ENCODE assay signal across 8 mouse cellular contexts in genomic region chr5:145138836-145139235, GRCm38 (mm10). TPM values are rescaled to one million over a fixed set of nuclear protein-coding genes. Genes with fewer than 3 reads are reported as not detected.
DNase-seq lines count a peak whose midpoint lies in the region; ATAC-seq and TF ChIP-seq lines count a peak whose summit lies in the region.

No protein-coding gene starts in this region.

- H3K9me3 ChIP-seq in kidney, postnatal 0 days (replicated peaks; ENCODE audit: low read length) = no peaks in the 10 kb centered on the region
- H3K9me3 ChIP-seq in hindbrain, embryonic 16.5 days (ENCODE audit: control insufficient read depth, low read length) = no peaks in the 10 kb centered on the region
- H3K9me3 ChIP-seq in neural tube, embryonic 12.5 days = no peaks in the 10 kb centered on the region

- no peak overlapping the region for H3K27ac ChIP-seq in kidney, postnatal 0 days
- H3K27ac ChIP-seq in hindbrain, embryonic 16.5 days (ENCODE audit: low read depth, low read length) = no peak overlapping the region
- H3K27ac ChIP-seq in neural tube, embryonic 12.5 days = no peak overlapping the region

- DNase-seq in kidney, postnatal 0 days (ENCODE audit: low spot score) = no peak
- DNase-seq in kidney, adult 8-10 months = no peak
- peak; percentile 46 for DNase-seq in brain, embryonic 14.5 days (ENCODE audit: low read depth)
- DNase-seq in frontal cortex, postnatal 25 days (ENCODE audit: low spot score in 2 of 2) = no peak
- DNase-seq in right cerebral cortex, adult 18-20 months = no peak
- no peak for DNase-seq in urinary bladder, postnatal 4 days (ENCODE audit: low spot score in 2 of 2)

- no peak for TF ChIP-seq POLR2A in brain, embryonic 14.5 days (IDR thresholded peaks at IDR 0.05; ENCODE audit: borderline replicate concordance, extremely low read depth, insufficient read depth, insufficient read length, poor library complexity, severe bottlenecking)

- no peaks in the 10 kb centered on the region for H3K27me3 ChIP-seq in kidney, postnatal 0 days (ENCODE audit: insufficient read depth, low read length)
- no peaks in the 10 kb centered on the region for H3K27me3 ChIP-seq in hindbrain, embryonic 16.5 days (replicated peaks; ENCODE audit: control insufficient read depth, insufficient read depth, low read length)
- H3K27me3 ChIP-seq in neural tube, embryonic 12.5 days (replicated peaks) = no peaks in the 10 kb centered on the region

- peaks cover 30% of the 10 kb centered on the region for H3K36me3 ChIP-seq in kidney, postnatal 0 days (ENCODE audit: insufficient read depth, low read length)
- H3K36me3 ChIP-seq in hindbrain, embryonic 16.5 days (ENCODE audit: control insufficient read depth, insufficient read depth, low read length) = peaks cover 31% of the 10 kb centered on the region
- H3K36me3 ChIP-seq in neural tube, embryonic 12.5 days = peaks cover 49% of the 10 kb centered on the region

- peak overlapping the region; percentile 76 for H3K4me2 ChIP-seq in kidney, postnatal 0 days (ENCODE audit: low read length)
- peak overlapping the region; percentile 90 for H3K4me2 ChIP-seq in hindbrain, embryonic 16.5 days (ENCODE audit: low read length)
- H3K4me2 ChIP-seq in neural tube, embryonic 12.5 days (replicated peaks) = peak overlapping the region; percentile 84

- H3K4me1 ChIP-seq in kidney, postnatal 0 days (replicated peaks; ENCODE audit: insufficient read depth, low read length) = 0 out of 2 replicates have a peak, but pooled peaks cover 4% of the 10 kb centered on the region
- H3K4me1 ChIP-seq in hindbrain, embryonic 16.5 days (ENCODE audit: control insufficient read depth, insufficient read depth, low read depth, low read length) = peaks cover 22% of the 10 kb centered on the region
- peaks cover 26% of the 10 kb centered on the region for H3K4me1 ChIP-seq in neural tube, embryonic 12.5 days

- TF ChIP-seq CTCF in kidney, postnatal 0 days (IDR thresholded peaks at IDR 0.05; ENCODE audit: low read depth) = no peak
- no peak for TF ChIP-seq CTCF in brain, embryonic 14.5 days (IDR thresholded peaks at IDR 0.05; ENCODE audit: borderline replicate concordance, extremely low read depth, insufficient read depth, insufficient read length)

- WGBS in kidney, postnatal 0 days = 5% methylated on average over 6 of the region's 6 CpGs
- 16% methylated on average over 6 of the region's 6 CpGs for WGBS in hindbrain, embryonic 16.5 days
- WGBS in neural tube, embryonic 12.5 days = 24% methylated on average over 6 of the region's 6 CpGs

- peak overlapping the region; percentile 89 for H3K4me3 ChIP-seq in kidney, postnatal 0 days (replicated peaks; ENCODE audit: low read depth, low read length)
- H3K4me3 ChIP-seq in hindbrain, embryonic 16.5 days (ENCODE audit: low read length) = peak overlapping the region; percentile 85
- H3K4me3 ChIP-seq in neural tube, embryonic 12.5 days = peak overlapping the region; percentile 93

- no peak for ATAC-seq in kidney, postnatal 0 days (replicated peaks; ENCODE audit: low FRiP score, low read depth)
- ATAC-seq in hindbrain, embryonic 16.5 days = no peak
- ATAC-seq in neural tube, embryonic 12.5 days (ENCODE audit: low FRiP score, low read depth) = no peak

- peak overlapping the region; percentile 90 for H3K9ac ChIP-seq in kidney, postnatal 0 days (ENCODE audit: low read depth, low read length)
- peak overlapping the region; percentile 89 for H3K9ac ChIP-seq in hindbrain, embryonic 16.5 days (ENCODE audit: low read depth, low read length)
- H3K9ac ChIP-seq in neural tube, embryonic 12.5 days = peak overlapping the region; percentile 91

RNA-seq across cellular contexts. Expression of gene Pdap1, which starts 1.2 kb away (rescaled TPM):
- polyA plus RNA-seq in kidney, postnatal 0 days (2015; fragmentation: Nextera tagmentation; extraction: Ambion mirVana) = 89.9 and 95.7 TPM in 2 replicates
- polyA plus RNA-seq in brain, embryonic 14.5 days (2012; rRNA removed) = 73.6 and 112 TPM in 2 replicates
- 90.9 and 98.7 TPM in 2 replicates for polyA plus RNA-seq in hindbrain, embryonic 16.5 days (2015; fragmentation: Nextera tagmentation; extraction: Ambion mirVana)
- 116 and 136 TPM in 2 replicates for polyA plus RNA-seq in neural tube, embryonic 12.5 days (2016; fragmentation: Nextera tagmentation; extraction: Ambion mirVana)

RNA-seq across cellular contexts. Expression of gene Bud31, which starts 1.3 kb away (rescaled TPM):
- 185 and 186 TPM in 2 replicates for polyA plus RNA-seq in kidney, postnatal 0 days (2015; fragmentation: Nextera tagmentation; extraction: Ambion mirVana)
- 121 and 148 TPM in 2 replicates for polyA plus RNA-seq in brain, embryonic 14.5 days (2012; rRNA removed)
- polyA plus RNA-seq in hindbrain, embryonic 16.5 days (2015; fragmentation: Nextera tagmentation; extraction: Ambion mirVana) = 164 and 169 TPM in 2 replicates
- 231 and 236 TPM in 2 replicates for polyA plus RNA-seq in neural tube, embryonic 12.5 days (2016; fragmentation: Nextera tagmentation; extraction: Ambion mirVana)

RNA-seq across cellular contexts. Expression of gene Arpc1b, which starts 24.8 kb away (rescaled TPM):
- 261 and 283 TPM in 2 replicates for polyA plus RNA-seq in kidney, postnatal 0 days (2015; fragmentation: Nextera tagmentation; extraction: Ambion mirVana)
- 57.3 and 67.2 TPM in 2 replicates for polyA plus RNA-seq in brain, embryonic 14.5 days (2012; rRNA removed)
- 72.7 and 84.8 TPM in 2 replicates for polyA plus RNA-seq in hindbrain, embryonic 16.5 days (2015; fragmentation: Nextera tagmentation; extraction: Ambion mirVana)
- polyA plus RNA-seq in neural tube, embryonic 12.5 days (2016; fragmentation: Nextera tagmentation; extraction: Ambion mirVana) = 94.4 and 101 TPM in 2 replicates

RNA-seq across cellular contexts. Expression of gene Ptcd1, which starts 28.1 kb away (rescaled TPM):
- polyA plus RNA-seq in kidney, postnatal 0 days (2015; fragmentation: Nextera tagmentation; extraction: Ambion mirVana) = 14.7 and 15.2 TPM in 2 replicates
- polyA plus RNA-seq in brain, embryonic 14.5 days (2012; rRNA removed) = 20.3 and 21.3 TPM in 2 replicates
- polyA plus RNA-seq in hindbrain, embryonic 16.5 days (2015; fragmentation: Nextera tagmentation; extraction: Ambion mirVana) = 19.6 and 22.4 TPM in 2 replicates
- polyA plus RNA-seq in neural tube, embryonic 12.5 days (2016; fragmentation: Nextera tagmentation; extraction: Ambion mirVana) = 20.5 and 21.8 TPM in 2 replicates

RNA-seq across cellular contexts. Expression of gene Cpsf4, which starts 28.2 kb away (rescaled TPM):
- 35.5 and 38.5 TPM in 2 replicates for polyA plus RNA-seq in kidney, postnatal 0 days (2015; fragmentation: Nextera tagmentation; extraction: Ambion mirVana)
- 72.9 and 96.7 TPM in 2 replicates for polyA plus RNA-seq in brain, embryonic 14.5 days (2012; rRNA removed)
- 45.4 and 47.4 TPM in 2 replicates for polyA plus RNA-seq in hindbrain, embryonic 16.5 days (2015; fragmentation: Nextera tagmentation; extraction: Ambion mirVana)
- 58.5 and 59.5 TPM in 2 replicates for polyA plus RNA-seq in neural tube, embryonic 12.5 days (2016; fragmentation: Nextera tagmentation; extraction: Ambion mirVana)
